ENCODE assay signal across 16 mouse cellular contexts in the genomic region with DNA sequence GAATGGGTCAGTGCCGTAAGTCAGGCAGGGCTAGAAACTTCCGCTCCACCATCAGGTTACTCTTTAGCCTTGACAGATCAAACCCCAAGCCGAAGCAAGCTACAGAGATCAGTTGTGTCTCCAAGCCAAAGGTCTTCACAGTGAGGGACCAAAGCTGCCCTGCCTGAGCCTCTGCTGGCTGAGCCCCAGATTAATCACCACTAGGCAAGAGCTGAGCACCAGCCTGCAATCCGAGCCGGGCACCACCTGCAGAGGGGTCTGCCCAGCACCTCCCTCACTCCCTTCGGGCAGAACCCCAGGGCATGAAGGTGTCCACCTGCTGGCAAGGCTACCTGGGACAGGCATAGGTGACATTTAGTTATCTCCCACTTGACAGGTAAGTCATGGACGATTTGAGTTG. TPM values are rescaled to one million over a fixed set of nuclear protein-coding genes. Genes with fewer than 3 reads are reported as not detected.
DNase-seq lines count a peak whose midpoint lies in the region; ATAC-seq lines count a peak whose summit lies in the region.
"Had no signal": no experiment of that assay in that cellular context is flagged by ENCODE, and none has a peak within 500 bp of the region (broad histone marks: within the 10 kb centered on the region; RNA-seq: fewer than 3 reads in every experiment).

No protein-coding gene starts in this region.

- peaks cover 20% of the 10 kb centered on the region for H3K4me1 ChIP-seq in kidney, embryonic 14.5 days (ENCODE audit: control insufficient read depth, insufficient read depth, low read length)

- H3K36me3 ChIP-seq in kidney, embryonic 14.5 days (ENCODE audit: control insufficient read depth, insufficient read depth, low read length), result no peaks in the 10 kb centered on the region; the same call in 1 of the 2 replicates

- H3K27ac ChIP-seq in kidney, embryonic 14.5 days (ENCODE audit: low read depth, low read length), result peak overlapping the region; percentile 6; the same call in 1 of the 2 replicates
- H3K27ac ChIP-seq: forebrain, embryonic 13.5 days; hindbrain, embryonic 15.5 days had no signal

- peak; percentile 8 for DNase-seq in kidney, adult 11 months
- DNase-seq in kidney, adult 18-20 months, result no peak
- DNase-seq in kidney, postnatal 10 days, result peak; percentile 22
- DNase-seq in kidney, postnatal 4 days, result peak; percentile 28 to 54
- DNase-seq in c-Kit-positive CD71-positive TER-119-positive erythroid progenitor cells, embryonic 14.5 days (ENCODE audit: low spot score), result no peak
- DNase-seq in cerebellum, adult 9-11 months, result no peak
- DNase-seq in left cerebral cortex, postnatal 14 days (ENCODE audit: low spot score in 2 of 2), result no peak
- DNase-seq: adrenal gland, postnatal 10 days; cerebellum, adult 11-12 months; forebrain, postnatal 0 days; gastrocnemius, postnatal 25 days; heart, postnatal 36 days had no signal

- no peaks in the 10 kb centered on the region for H3K27me3 ChIP-seq in kidney, embryonic 14.5 days (ENCODE audit: control insufficient read depth, insufficient read depth, low read length)
- H3K27me3 ChIP-seq: heart, embryonic 12.5 days had no signal

- no peaks in the 10 kb centered on the region for H3K9me3 ChIP-seq in kidney, embryonic 14.5 days (ENCODE audit: control insufficient read depth, low read length)
- H3K9me3 ChIP-seq: forebrain, embryonic 13.5 days; heart, embryonic 12.5 days; hindbrain, embryonic 15.5 days had no signal

- no peak overlapping the region for H3K9ac ChIP-seq in kidney, embryonic 14.5 days (ENCODE audit: low read depth, low read length)
- H3K9ac ChIP-seq: forebrain, embryonic 13.5 days; forebrain, postnatal 0 days; heart, embryonic 12.5 days; hindbrain, embryonic 15.5 days had no signal

- intact Hi-C loops in left cerebral cortex, postnatal 14 days (cut with DNase I), result no loop called here

- ATAC-seq in kidney, embryonic 14.5 days (ENCODE audit: low FRiP score, low TSS enrichment), result peak; percentile 79
- ATAC-seq: forebrain, embryonic 13.5 days; forebrain, postnatal 0 days had no signal

- WGBS in kidney, embryonic 14.5 days, result 28% methylated on average over 7 of the region's 7 CpGs

- no peak overlapping the region for H3K4me3 ChIP-seq in kidney, embryonic 14.5 days (ENCODE audit: low read length)
- H3K4me3 ChIP-seq: forebrain, embryonic 13.5 days; heart, embryonic 12.5 days; hindbrain, embryonic 15.5 days had no signal

- no peak overlapping the region for H3K4me2 ChIP-seq in kidney, embryonic 14.5 days (replicated peaks; ENCODE audit: low read depth, low read length)
- H3K4me2 ChIP-seq: forebrain, embryonic 13.5 days; heart, embryonic 12.5 days; hindbrain, embryonic 15.5 days had no signal

RNA-seq across cellular contexts. Expression of a gene that starts 39.1 kb away (rescaled TPM):
- polyA plus RNA-seq in kidney, embryonic 14.5 days (2014; fragmentation: Nextera tagmentation; extraction: Ambion mirVana), result 7.2 and 8.3 TPM in 2 replicates
- 10 to 100 TPM; 32.3 to 34.8 TPM for total RNA-seq in left cerebral cortex, postnatal 14 days (2021)

Comparison
In these comparisons a context has a peak if more than half of its experiments do, and no peak if none do; other contexts are left out.
1. DNase-seq: peak in kidney, adult 11 months (single experiment), kidney, postnatal 10 days (single experiment) and kidney, postnatal 4 days (2 of 2); none in kidney, adult 18-20 months (single experiment), c-Kit-positive CD71-positive TER-119-positive erythroid progenitor cells, embryonic 14.5 days (single experiment), cerebellum, adult 9-11 months (single experiment) and left cerebral cortex, postnatal 14 days (0 of 2).